Mouse (Mus musculus): ENCODE measurements around the gene Ptprm.
A peak's percentile ranks its signal among the peaks of the same experiment; 100 is the strongest.

Gene Ptprm

GRCm38 (mm10) chr17:67073580-67073979 is 280.7 kb downstream of the Ptprm start:
- no peak for DNase-seq (ENCODE audit: low spot score in 2 of 2)

DNA sequence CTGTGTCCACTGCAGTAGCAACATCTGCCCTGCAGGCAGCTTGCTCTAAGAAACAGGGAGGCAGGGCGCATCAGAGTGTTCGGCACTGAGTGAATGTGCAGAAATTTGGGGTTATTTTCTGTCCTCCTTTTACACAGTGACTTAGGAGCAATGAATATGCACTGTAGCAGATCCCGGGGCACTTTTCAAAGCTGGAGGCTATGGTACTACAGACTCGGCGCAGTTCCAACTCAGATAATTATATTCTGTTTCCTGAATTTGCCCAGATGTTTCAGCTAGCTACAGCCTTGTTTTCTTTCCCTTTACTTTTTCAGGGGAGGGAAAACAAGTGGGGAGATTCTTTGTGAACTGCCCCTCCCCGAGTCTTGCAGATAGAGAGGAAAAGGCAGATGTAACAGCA is 281.1 kb downstream of the Ptprm start:
- DNase-seq (ENCODE audit: low spot score in 2 of 2), result no peak

DNA sequence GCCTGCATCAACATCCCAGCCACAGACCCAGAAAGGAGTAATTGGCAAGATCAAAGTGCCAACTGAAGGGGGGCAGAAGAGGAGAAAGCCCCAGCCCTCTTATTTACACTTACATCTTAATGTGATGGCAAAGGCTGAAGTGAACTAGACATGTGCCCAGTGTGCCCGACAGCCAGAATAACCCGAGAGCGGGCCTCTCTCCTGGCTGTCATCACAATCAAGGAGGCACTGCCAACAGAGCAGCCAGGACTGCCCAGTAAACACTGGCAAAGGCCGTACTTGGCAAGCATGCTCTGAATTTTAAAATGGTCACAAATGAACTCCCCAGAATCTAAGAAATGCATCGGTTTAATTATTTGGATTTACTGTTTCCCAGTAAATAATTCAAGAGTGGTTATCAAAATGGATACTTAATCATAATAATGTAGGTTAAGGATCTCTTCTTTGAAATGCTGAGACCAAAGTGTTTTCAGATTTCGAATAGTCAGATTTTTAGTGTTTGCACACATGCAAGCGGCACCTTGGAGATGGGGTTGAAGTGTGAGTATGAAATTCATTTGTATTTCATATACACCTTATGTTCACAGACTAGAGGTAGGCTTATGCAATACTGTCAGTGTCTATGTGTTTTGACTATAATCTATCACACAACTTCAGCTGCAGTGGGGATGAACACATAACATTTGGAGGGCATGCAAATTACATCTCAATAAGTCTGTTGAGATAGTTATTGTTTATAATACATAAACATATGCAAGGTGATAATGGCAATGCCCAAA is 282.8 kb downstream of the Ptprm start:
- peak in 1 of 2 experiments; percentile 26 for DNase-seq (ENCODE audit: low spot score in 2 of 2)

GRCm38 (mm10) chr17:67063611-67064010 is 290.6 kb downstream of the Ptprm start:
- no peak for DNase-seq (ENCODE audit: low spot score in 2 of 2)

DNA sequence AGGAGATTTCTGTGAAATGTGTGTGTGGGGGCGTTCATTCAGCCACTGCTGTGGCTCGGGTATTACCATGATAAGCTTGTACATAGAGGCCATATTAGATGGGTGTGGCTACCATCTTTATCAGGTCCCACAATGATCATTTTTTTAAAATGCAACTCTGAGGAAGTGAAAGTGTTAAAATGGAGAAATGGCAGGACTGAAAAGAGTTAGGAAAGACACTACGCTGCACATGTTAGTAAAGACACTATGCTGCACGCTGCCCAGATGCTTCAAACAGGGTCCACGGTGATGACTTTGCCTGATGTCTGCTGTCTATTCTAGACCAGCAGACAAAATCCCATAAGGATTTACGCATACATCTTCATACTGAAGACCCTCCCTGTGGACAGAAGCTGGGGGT is 298.6 kb downstream of the Ptprm start:
- no peak for DNase-seq (ENCODE audit: low spot score in 2 of 2)

DNA sequence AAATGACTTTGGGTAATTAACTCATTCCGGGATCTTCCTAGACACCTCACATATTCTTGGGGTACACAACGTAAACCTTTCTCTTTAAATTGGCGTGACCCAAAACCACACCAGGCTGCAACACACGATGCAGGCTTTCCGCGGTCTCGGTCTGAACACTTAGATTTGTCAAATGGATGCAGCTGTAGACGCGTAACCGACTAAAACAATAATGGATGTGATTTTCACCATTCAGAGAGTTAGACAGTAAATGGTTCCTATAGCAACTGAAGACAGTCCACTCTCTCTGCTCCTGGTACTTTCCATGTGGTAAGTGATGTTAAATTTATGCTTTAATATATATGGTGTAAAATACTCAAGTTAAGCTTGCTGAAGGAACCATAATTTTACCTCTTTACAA is 300.1 kb downstream of the Ptprm start:
- no peak for DNase-seq (ENCODE audit: low spot score in 2 of 2)

DNA sequence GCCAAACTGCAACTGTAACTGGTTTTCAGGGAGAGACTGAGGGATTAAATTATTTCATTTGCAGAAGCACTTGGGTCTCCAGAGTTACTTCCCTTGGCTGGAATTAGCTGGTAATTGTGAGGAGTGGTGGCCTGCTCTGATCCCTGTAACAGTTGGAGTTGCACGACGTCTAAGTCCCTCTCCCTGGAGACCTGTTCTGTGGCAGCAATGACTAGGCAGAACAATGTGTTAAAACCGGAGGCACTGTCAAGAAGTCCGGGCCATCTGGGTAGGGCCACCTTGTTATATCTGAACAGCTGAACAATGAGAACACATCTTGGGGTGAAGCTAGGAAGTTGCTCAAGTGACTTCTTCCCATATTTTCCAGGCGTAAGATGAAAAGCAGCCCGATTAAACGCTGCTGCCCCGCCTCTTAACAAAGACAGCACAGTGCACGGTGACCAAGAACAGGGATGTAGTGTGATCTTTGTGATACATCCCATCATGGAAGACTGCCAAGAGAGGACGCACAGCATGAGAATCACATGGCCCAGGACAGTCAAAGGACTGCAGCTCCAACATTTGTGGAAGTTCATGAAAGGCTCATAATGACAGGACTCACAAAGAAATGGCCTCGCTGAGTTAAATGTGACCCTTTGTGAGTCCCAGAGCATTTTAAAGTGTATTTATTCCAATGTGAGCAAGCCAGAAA is 301.5 kb downstream of the Ptprm start:
- DNase-seq (ENCODE audit: low spot score in 2 of 2), result no peak

DNA sequence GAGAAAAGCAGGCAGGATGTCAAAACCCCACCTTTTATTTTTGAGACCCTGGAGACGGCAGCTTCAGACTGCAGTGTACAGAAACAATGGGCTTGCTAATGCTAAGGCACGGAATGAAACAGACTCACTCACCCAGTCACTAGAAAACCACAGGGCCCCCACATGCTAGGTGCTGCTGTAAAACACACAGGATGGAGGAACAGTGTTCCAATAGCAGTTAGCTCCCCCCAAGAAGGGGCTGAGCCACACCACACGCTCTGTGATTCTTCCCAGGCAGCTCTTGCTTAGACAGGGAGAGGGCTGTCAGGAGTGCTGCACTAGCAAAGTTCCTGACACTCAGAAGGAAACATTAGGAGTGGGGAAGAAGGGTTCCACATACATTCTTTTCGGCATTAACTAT is 306.6 kb downstream of the Ptprm start:
- no peak for DNase-seq (ENCODE audit: low spot score in 2 of 2)

DNA sequence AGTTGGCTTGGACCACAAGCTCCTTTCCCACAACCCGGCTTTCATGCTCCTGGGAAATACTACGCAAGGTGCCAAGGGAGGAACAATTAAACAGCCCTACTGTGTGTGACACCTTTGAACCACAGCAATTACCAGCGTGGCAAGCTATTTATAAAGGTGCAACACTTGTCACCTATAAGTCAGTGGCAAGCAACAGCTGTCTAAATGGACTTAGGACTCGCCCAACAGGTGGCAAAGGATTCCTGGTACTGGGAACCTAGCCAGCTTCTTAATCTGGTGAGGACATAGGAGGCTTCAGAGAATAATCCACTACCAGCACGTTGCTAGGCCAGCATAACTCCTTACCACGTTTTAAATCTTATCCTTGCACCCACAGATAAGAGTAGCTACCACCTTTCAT is 315.7 kb downstream of the Ptprm start:
- DNase-seq (ENCODE audit: low spot score in 2 of 2), result no peak

DNA sequence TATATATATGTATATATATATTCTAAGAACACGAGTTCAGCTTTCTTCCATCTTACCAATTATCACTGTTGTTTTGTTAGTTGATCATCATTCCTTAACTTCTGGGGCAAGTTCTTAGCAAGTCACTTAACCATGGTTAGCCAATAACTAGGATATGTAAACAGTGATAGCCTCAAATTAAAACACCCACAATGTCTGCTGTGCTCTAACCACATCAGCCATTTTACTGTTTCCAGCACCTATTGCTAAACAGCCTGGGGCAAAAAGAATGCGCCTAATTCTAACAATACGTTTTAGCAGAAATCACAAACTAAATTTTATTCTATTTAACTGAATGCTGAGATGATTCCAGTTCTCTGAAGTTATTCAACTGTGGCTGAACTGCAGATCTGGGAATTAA is 320.7 kb downstream of the Ptprm start:
- DNase-seq (ENCODE audit: low spot score in 2 of 2), result no peak

GRCm38 (mm10) chr17:67032021-67032420 is 322.2 kb downstream of the Ptprm start:
- DNase-seq (ENCODE audit: low spot score in 2 of 2), result no peak

GRCm38 (mm10) chr17:67031341-67031740 is 322.9 kb downstream of the Ptprm start:
- DNase-seq (ENCODE audit: low spot score in 2 of 2), result no peak

GRCm38 (mm10) chr17:67027274-67027673 is 327.0 kb downstream of the Ptprm start:
- no peak for DNase-seq (ENCODE audit: low spot score in 2 of 2)

- DNase-seq (ENCODE audit: low spot score in 2 of 2), result no peak
Measured at GRCm38 (mm10) chr17:67016501-67016900, 337.8 kb downstream of the Ptprm start.

- no peak for DNase-seq (ENCODE audit: low spot score in 2 of 2)
Measured at GRCm38 (mm10) chr17:67013217-67013616, 341.0 kb downstream of the Ptprm start.

DNA sequence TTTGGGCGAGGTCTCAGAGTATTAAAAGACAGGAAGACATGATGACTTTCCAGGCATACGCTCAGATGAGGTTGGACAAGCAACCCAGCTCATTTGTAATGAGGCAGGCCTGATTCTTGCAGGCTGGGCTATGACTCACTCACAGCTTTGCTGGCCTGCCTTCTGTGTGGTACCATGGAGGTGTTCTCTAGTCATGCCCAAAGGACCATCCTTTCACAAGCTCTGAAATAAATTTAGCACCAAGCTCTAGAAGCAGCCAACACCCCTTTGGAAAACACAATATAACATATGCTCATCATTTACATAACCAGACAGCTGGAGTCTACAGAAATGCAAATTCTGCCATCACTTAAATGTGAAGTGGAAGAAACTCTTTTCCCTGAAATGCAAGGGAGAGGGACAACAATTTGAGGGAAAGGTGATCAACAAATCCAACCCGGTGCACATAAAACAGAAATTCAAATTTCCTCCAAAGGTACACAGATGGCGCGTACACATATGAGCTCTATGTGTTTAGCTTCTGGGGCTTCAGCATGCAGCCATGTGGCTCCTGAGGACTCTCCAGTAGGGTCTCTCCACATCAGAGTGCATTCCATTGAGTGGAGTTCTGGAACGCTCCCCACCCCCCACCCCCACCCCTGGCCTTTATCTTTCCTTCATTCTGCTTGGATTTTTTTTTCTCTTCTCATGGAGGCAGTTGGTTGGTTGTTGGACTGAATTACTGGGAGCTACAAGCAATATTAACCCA is 342.2 kb downstream of the Ptprm start:
- DNase-seq (ENCODE audit: low spot score in 2 of 2), result no peak

DNA sequence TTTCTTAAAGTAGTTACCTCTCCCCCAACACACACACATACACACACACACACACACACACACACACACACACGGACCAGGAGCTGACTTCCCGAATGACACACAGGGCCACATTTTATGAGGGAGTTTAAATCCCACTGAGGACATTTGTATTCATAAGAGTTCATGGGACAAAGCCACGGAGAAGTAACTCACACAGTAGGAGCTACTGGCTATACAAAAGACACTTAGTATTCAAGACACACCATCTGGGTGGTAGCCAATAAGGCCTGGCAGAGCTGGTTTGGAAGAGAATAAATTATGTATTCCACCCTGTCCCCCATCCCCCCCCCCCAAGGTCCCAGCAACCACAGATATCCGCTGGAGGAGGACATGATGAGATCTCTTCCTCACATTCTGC is 344.1 kb downstream of the Ptprm start:
- DNase-seq (ENCODE audit: low spot score in 2 of 2), result no peak

DNA sequence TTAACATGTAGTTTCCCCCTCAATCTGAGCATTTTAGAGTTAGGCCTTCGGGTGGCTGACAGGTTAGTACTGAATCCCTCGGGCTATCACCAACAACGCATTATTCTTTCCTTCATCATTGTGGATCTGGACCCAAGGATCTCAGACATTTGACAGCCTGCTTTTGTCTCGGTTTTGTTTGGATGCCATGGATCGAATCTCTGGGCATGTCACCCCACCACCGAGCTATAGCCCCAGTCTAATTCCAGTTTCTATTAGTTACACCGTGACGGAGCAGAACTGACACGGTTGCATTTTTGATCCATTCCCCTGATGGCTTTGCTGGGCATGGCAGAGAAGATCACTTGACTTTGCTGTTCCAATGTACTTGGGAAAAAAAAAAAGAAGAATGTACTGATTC is 346.1 kb downstream of the Ptprm start:
- no peak for DNase-seq (ENCODE audit: low spot score in 2 of 2)

DNA sequence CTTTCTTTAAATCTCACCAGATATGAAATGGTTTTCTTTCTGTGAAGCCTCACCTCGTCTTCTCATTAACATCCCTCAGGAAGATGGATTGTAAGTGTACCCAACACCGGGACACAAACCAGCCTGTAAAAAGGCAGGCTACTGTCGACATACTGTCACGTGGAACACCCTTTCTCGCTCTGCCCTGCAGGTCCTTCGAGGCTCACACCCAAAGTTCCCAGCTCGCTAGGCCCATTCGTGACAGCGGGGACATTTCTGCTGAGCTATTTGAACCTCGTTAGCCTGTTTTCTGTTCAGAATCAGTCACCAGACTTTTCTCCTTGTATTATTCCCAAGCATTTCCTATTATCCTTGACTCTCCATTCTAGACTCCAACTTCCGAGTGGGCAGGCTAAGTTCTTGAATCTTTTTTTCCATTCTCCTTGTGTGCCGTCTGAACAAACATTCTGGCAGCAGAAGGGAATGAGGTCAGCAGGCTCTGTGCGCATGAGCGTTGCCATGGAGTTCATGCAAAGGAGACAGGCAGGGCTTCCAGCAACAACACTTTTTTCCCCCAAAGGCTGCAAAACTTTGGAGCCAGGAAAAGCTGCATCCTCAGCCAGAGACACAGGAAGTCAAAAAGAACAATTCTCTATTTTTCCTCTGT is 347.4 kb downstream of the Ptprm start:
- peak; percentile 20 to 76 for DNase-seq (ENCODE audit: low spot score in 2 of 2)

DNA sequence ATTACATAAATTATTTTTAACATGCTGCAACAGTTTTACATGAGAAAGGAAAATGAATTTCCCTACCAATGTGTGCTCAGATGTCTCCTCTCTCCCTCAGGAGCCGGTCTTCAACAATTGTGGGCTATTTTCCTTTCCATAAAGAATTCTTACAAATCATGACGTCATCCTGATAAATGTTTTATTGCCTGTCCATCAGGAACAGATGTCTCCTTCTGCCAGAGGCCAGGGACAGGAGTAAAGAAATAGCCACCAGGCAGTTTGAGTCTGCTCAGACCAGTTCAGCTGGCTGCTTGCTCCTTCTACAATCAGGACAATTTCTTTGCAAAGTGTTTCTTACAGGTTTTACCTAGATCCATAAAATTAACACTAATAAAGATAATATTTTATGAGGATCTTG is 357.4 kb downstream of the Ptprm start:
- DNase-seq (ENCODE audit: low spot score in 2 of 2), result no peak

DNA sequence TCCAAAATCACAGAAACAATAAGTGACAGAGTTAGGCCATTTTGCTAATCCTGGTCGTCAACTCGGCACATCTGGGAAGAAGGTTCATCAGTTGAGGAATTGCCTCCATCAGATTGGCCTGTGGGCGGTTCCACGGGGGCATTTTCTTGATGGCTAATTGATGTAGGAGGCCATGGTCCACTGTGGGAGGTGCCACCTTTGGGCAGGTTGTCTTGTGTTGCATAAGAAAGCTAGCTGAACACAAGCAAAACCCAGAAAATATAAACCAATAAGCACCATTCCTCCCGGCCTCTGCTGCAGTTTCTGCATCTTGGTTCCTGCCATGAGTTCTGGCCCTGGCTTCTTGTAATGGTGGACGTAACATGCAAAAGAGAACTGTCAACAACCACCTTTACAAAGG is 358.2 kb downstream of the Ptprm start:
- DNase-seq (ENCODE audit: low spot score in 2 of 2), result no peak

DNA sequence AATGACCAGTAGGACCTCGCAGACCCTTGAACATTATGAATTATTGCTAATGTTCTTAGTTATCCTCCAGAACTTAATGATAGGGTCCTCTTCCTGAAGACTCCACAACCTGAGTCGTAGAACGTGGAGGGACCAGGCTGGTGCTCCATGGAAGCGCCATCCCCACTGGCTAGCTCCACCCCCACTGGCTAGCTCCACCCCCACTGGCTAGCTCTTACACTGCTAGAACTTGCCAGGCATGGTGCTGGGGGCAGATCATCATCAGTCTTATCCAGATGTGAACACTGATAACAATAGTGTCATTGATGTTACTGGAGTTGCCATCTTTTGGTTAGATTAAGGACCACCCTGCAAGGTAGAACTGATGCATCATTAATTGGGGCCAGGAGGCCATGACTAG is 362.4 kb downstream of the Ptprm start:
- no peak for DNase-seq (ENCODE audit: low spot score in 2 of 2)

Measured in urinary bladder, postnatal 36 days (tissue).